Mouse (Mus musculus): ENCODE data around the gene Kdm6a.

DNA sequence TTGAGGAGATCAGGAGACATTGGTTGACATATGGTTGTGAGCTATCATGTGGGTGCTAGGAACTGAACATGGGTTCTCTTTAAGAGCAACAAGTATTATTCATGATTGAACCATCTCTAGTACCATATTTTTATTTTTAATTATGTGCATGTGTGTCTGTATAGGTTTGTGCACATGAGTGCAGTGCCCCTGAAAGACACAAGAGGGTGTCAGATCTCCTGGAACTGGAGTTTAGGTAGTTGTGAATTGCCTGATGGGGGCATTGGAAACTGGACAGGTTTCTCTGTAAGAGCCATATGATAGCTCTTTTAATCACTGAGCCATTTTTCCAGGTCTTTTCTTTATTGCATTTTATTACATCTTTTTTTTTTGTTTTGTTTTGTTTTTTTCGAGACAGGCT lies 6.6 kb downstream of the Kdm6a start:
- no peak for TF ChIP-seq EP300 (IDR thresholded peaks at IDR 0.05; ENCODE audit: low read depth)
- no peak for TF ChIP-seq CTCF (IDR thresholded peaks at IDR 0.05; ENCODE audit: low read depth)

Measured in heart, postnatal 0 days (tissue).